Mouse (Mus musculus): Measurements from ENCODE around the gene Hdgfl2. TPM values are rescaled to one million over a fixed set of nuclear protein-coding genes. Genes with fewer than 3 reads are reported as not detected.

Gene Hdgfl2
- polyA plus RNA-seq, 1 experiment from 2014 or later: 144 TPM

- no peak for ATAC-seq (ENCODE audit: insufficient number of reproducible peaks, low FRiP score, low TSS enrichment, low read depth)
- Histone ChIP-seq H3K4me3 (ENCODE audit: low read depth, low read length) (peak overlapping the region; percentile 81), H3K9ac (ENCODE audit: low read length) (peak overlapping the region; percentile 22; the same call in 1 of the 2 replicates), H3K4me2 (ENCODE audit: low read depth, severe bottlenecking) (peak overlapping the region; percentile 48), H3K27ac (replicated peaks; ENCODE audit: low read depth, low read length) (no peak overlapping the region), H3K4me1 (ENCODE audit: control insufficient read depth, insufficient read depth, low read length) (peaks cover 8% of the 10 kb centered on the region; the same call in 1 of the 2 replicates), H3K36me3 (ENCODE audit: control insufficient read depth, insufficient read depth, low read length) (peaks cover 10% of the 10 kb centered on the region), H3K27me3 (ENCODE audit: control insufficient read depth, insufficient read depth, low read length) (no peaks in the 10 kb centered on the region), H3K9me3 (ENCODE audit: control insufficient read depth, low read length) (no peaks in the 10 kb centered on the region)
- WGBS: 88% methylated on average over 4 of the region's 4 CpGs
- no peak for DNase-seq (ENCODE audit: low spot score)
Measured at GRCm38 (mm10) chr17:56035216-56035615, 44.2 kb upstream of the Hdgfl2 start.

GRCm38 (mm10) chr17:56036176-56036900 is 43.1 kb upstream of the Hdgfl2 start, which contains the start of gene Sh3gl1:
TSS of gene Sh3gl1 (minus strand) at chr17:56036635.
- H3K4me3 ChIP-seq (ENCODE audit: low read depth, low read length): peak within 1 kb of the TSS; percentile 81
- ATAC-seq (ENCODE audit: insufficient number of reproducible peaks, low FRiP score, low TSS enrichment, low read depth) (peak; percentile 89), DNase-seq (ENCODE audit: low spot score) (peak; percentile 99)
- peak within 1 kb of the TSS; percentile 79 for H3K27ac ChIP-seq (replicated peaks; ENCODE audit: low read depth, low read length)
- H3K36me3 ChIP-seq (ENCODE audit: control insufficient read depth, insufficient read depth, low read length): peaks cover 5% of the 10 kb centered on the region; the same call in 1 of the 2 replicates
- H3K27me3 ChIP-seq (ENCODE audit: control insufficient read depth, insufficient read depth, low read length): no peaks in the 10 kb centered on the region
- under 1% methylated on average over 74 of the region's 74 CpGs for WGBS
- H3K9me3 ChIP-seq (ENCODE audit: control insufficient read depth, low read length): no peaks in the 10 kb centered on the region
- peaks cover 8% of the 10 kb centered on the region; the same call in 1 of the 2 replicates for H3K4me1 ChIP-seq (ENCODE audit: control insufficient read depth, insufficient read depth, low read length)
- peak within 1 kb of the TSS; percentile 90 for H3K9ac ChIP-seq (ENCODE audit: low read length)
- peak within 1 kb of the TSS; percentile 48 for H3K4me2 ChIP-seq (ENCODE audit: low read depth, severe bottlenecking)

- WGBS: 39% methylated on average over 13 of the region's 13 CpGs
- Histone ChIP-seq H3K27ac (replicated peaks; ENCODE audit: low read depth, low read length) (no peak overlapping the region), H3K27me3 (ENCODE audit: control insufficient read depth, insufficient read depth, low read length) (no peaks in the 10 kb centered on the region), H3K9me3 (ENCODE audit: control insufficient read depth, low read length) (no peaks in the 10 kb centered on the region), H3K36me3 (ENCODE audit: control insufficient read depth, insufficient read depth, low read length) (peaks cover 5% of the 10 kb centered on the region; the same call in 1 of the 2 replicates), H3K4me2 (ENCODE audit: low read depth, severe bottlenecking) (peak overlapping the region; percentile 23; the same call in 1 of the 2 replicates), H3K4me1 (ENCODE audit: control insufficient read depth, insufficient read depth, low read length) (peaks cover 8% of the 10 kb centered on the region; the same call in 1 of the 2 replicates), H3K4me3 (ENCODE audit: low read depth, low read length) (peak overlapping the region; percentile 81; the same call in 1 of the 2 replicates), H3K9ac (ENCODE audit: low read length) (no peak overlapping the region)
- DNase-seq (ENCODE audit: low spot score) (no peak), ATAC-seq (ENCODE audit: insufficient number of reproducible peaks, low FRiP score, low TSS enrichment, low read depth) (peak; percentile 5; the same call in 1 of the 2 replicates)
Measured at GRCm38 (mm10) chr17:56036901-56037287, 42.5 kb upstream of the Hdgfl2 start.

- Histone ChIP-seq H3K27me3 (ENCODE audit: control insufficient read depth, insufficient read depth, low read length) (no peaks in the 10 kb centered on the region), H3K27ac (replicated peaks; ENCODE audit: low read depth, low read length) (no peak overlapping the region), H3K36me3 (ENCODE audit: control insufficient read depth, insufficient read depth, low read length) (peaks cover 6% of the 10 kb centered on the region), H3K4me1 (ENCODE audit: control insufficient read depth, insufficient read depth, low read length) (peaks cover 8% of the 10 kb centered on the region; the same call in 1 of the 2 replicates), H3K4me3 (ENCODE audit: low read depth, low read length) (no peak overlapping the region), H3K4me2 (ENCODE audit: low read depth, severe bottlenecking) (no peak overlapping the region), H3K9me3 (ENCODE audit: control insufficient read depth, low read length) (no peaks in the 10 kb centered on the region), H3K9ac (ENCODE audit: low read length) (no peak overlapping the region)
- ATAC-seq (ENCODE audit: insufficient number of reproducible peaks, low FRiP score, low TSS enrichment, low read depth) (no peak), DNase-seq (ENCODE audit: low spot score) (no peak)
- WGBS: 91% methylated on average over 8 of the region's 8 CpGs
Measured at GRCm38 (mm10) chr17:56038583-56039261, 40.7 kb upstream of the Hdgfl2 start.

- no peak overlapping the region for H3K27ac ChIP-seq (replicated peaks; ENCODE audit: low read depth, low read length)
- 83% methylated on average over 4 of the region's 4 CpGs for WGBS
- peak overlapping the region; percentile 40; the same call in 1 of the 2 replicates for H3K4me2 ChIP-seq (ENCODE audit: low read depth, severe bottlenecking)
- no peaks in the 10 kb centered on the region for H3K9me3 ChIP-seq (ENCODE audit: control insufficient read depth, low read length)
- H3K4me3 ChIP-seq (ENCODE audit: low read depth, low read length): no peak overlapping the region
- no peak overlapping the region for H3K9ac ChIP-seq (ENCODE audit: low read length)
- H3K27me3 ChIP-seq (ENCODE audit: control insufficient read depth, insufficient read depth, low read length): no peaks in the 10 kb centered on the region
- peaks cover 8% of the 10 kb centered on the region; the same call in 1 of the 2 replicates for H3K4me1 ChIP-seq (ENCODE audit: control insufficient read depth, insufficient read depth, low read length)
- H3K36me3 ChIP-seq (ENCODE audit: control insufficient read depth, insufficient read depth, low read length): peaks cover 5% of the 10 kb centered on the region; the same call in 1 of the 2 replicates
- ATAC-seq (ENCODE audit: insufficient number of reproducible peaks, low FRiP score, low TSS enrichment, low read depth) (no peak), DNase-seq (ENCODE audit: low spot score) (no peak)
Measured at GRCm38 (mm10) chr17:56039345-56039744, 40.1 kb upstream of the Hdgfl2 start.

DNA sequence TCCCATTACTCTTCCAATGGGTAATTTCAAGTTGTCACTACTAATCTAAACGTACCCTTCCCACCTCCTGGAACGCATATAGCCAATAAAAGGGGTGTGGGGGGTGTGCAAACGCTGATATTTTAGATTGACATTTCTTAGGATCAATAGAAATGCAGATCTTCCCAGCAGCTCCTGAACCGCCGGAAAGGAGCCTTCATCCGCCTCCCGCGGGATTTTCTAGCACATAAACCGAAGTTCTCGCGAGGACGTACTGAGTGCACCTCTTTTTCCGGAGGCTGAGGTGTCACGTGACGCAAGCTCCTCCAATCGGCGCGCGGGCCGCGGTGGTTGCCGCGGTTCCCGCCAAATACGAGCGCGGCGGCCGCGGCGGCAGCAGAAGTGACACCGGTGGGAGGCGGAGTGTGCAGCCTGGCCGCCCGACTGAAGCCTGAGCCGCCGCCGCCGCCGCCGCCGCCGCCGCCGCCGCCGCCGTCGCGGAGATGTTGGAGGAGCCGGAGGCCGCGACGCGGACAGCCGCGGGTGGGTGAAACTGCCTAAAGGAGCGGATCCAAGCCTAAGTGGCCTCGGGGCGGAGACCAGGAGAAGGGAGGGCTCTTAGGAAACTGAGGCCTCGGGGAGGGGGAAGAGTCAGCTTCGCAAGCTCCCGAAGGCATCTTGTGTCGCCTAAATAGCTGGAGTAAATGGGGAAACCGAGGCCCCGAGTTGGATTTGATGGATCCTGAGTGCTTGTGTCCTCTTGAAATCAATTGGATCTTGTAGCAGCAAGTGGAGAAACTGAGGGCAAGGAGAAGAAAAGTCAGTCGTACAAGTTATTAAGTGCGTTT is 39.2 kb upstream of the Hdgfl2 start, which contains the start of gene Chaf1a:
TSS of gene Chaf1a (plus strand) at position 410 of the 827 bp plus-strand sequence.
- H3K9ac ChIP-seq (ENCODE audit: low read length): peak within 1 kb of the TSS; percentile 92
- H3K4me2 ChIP-seq (ENCODE audit: low read depth, severe bottlenecking): peak within 1 kb of the TSS; percentile 87
- H3K36me3 ChIP-seq (ENCODE audit: control insufficient read depth, insufficient read depth, low read length): peaks cover 3% of the 10 kb centered on the region; the same call in 1 of the 2 replicates
- peaks cover 4% of the 10 kb centered on the region; the same call in 1 of the 2 replicates for H3K4me1 ChIP-seq (ENCODE audit: control insufficient read depth, insufficient read depth, low read length)
- no peaks in the 10 kb centered on the region for H3K9me3 ChIP-seq (ENCODE audit: control insufficient read depth, low read length)
- WGBS: under 1% methylated on average over 67 of the region's 68 CpGs
- H3K27me3 ChIP-seq (ENCODE audit: control insufficient read depth, insufficient read depth, low read length): no peaks in the 10 kb centered on the region
- peak within 1 kb of the TSS; percentile 86 for H3K4me3 ChIP-seq (ENCODE audit: low read depth, low read length)
- ATAC-seq (ENCODE audit: insufficient number of reproducible peaks, low FRiP score, low TSS enrichment, low read depth) (peak; percentile 75), DNase-seq (ENCODE audit: low spot score) (peak; percentile 96)
- peak within 1 kb of the TSS; percentile 79 for H3K27ac ChIP-seq (replicated peaks; ENCODE audit: low read depth, low read length)

DNA sequence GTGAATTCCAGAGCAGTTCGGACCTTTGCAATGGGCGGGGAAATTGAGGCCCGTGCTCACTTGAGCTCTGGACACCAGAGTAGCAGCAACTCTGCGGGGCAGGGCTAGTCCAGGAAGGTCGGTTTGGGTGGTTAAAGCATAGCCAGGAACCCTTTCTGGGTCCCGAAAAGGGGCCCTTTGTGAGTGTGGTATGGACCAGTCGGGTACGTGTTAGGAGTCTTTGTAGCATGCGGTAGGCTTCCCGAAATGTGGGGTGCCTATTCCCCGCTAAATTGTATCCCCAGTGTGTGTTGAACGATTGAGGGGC is 38.6 kb upstream of the Hdgfl2 start:
- no peaks in the 10 kb centered on the region for H3K9me3 ChIP-seq (ENCODE audit: control insufficient read depth, low read length)
- H3K9ac ChIP-seq (ENCODE audit: low read length): peak overlapping the region; percentile 92
- peaks cover 7% of the 10 kb centered on the region for H3K36me3 ChIP-seq (ENCODE audit: control insufficient read depth, insufficient read depth, low read length)
- peak overlapping the region; percentile 87 for H3K4me2 ChIP-seq (ENCODE audit: low read depth, severe bottlenecking)
- ATAC-seq (ENCODE audit: insufficient number of reproducible peaks, low FRiP score, low TSS enrichment, low read depth) (no peak), DNase-seq (ENCODE audit: low spot score) (no peak)
- peak overlapping the region; percentile 79 for H3K27ac ChIP-seq (replicated peaks; ENCODE audit: low read depth, low read length)
- no peaks in the 10 kb centered on the region; the same call in 1 of the 2 replicates for H3K4me1 ChIP-seq (ENCODE audit: control insufficient read depth, insufficient read depth, low read length)
- H3K27me3 ChIP-seq (ENCODE audit: control insufficient read depth, insufficient read depth, low read length): no peaks in the 10 kb centered on the region
- peak overlapping the region; percentile 86 for H3K4me3 ChIP-seq (ENCODE audit: low read depth, low read length)
- 3% methylated on average over 12 of the region's 12 CpGs for WGBS

DNA sequence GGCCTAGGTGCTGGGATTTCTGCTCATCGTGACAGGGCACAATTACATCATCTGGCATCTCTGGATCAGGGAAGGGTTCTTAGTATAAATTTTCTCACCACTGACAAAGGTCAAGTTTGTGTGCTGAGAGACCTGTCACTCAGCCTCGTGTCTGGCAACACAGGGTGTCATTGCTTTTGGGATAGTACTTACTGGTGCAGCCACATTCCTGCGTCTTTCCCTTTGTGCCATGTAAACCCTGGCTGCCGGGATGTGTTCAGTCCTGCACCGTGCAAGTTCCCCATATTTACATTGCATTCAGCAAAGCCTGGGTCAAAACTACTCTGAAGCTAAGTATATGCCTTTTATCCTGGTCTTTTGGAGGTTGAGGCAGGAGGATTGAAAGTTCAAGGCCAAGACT is 28.1 kb upstream of the Hdgfl2 start:
- H3K27ac ChIP-seq (replicated peaks; ENCODE audit: low read depth, low read length): no peak overlapping the region
- H3K4me2 ChIP-seq (ENCODE audit: low read depth, severe bottlenecking): no peak overlapping the region
- no peaks in the 10 kb centered on the region for H3K9me3 ChIP-seq (ENCODE audit: control insufficient read depth, low read length)
- ATAC-seq (ENCODE audit: insufficient number of reproducible peaks, low FRiP score, low TSS enrichment, low read depth) (no peak), DNase-seq (ENCODE audit: low spot score) (no peak)
- H3K9ac ChIP-seq (ENCODE audit: low read length): no peak overlapping the region
- WGBS: 92% methylated on average over 5 of the region's 5 CpGs
- H3K36me3 ChIP-seq (ENCODE audit: control insufficient read depth, insufficient read depth, low read length): peaks cover 28% of the 10 kb centered on the region
- H3K4me3 ChIP-seq (ENCODE audit: low read depth, low read length): no peak overlapping the region
- no peaks in the 10 kb centered on the region for H3K27me3 ChIP-seq (ENCODE audit: control insufficient read depth, insufficient read depth, low read length)
- no peaks in the 10 kb centered on the region for H3K4me1 ChIP-seq (ENCODE audit: control insufficient read depth, insufficient read depth, low read length)
